Mouse (Mus musculus): Measurements from ENCODE around the gene Zfp583.

The Zfp583 gene

GRCm38 (mm10) chr7:6285842-6286705, 45.0 kb downstream of the Zfp583 start, which contains the start of gene Zfp667:
Gene Zfp667 (plus strand): TSS chr7:6286579.
- DNase-seq (ENCODE audit: low spot score in 2 of 2) = peak; percentile 95 to 97

DNA sequence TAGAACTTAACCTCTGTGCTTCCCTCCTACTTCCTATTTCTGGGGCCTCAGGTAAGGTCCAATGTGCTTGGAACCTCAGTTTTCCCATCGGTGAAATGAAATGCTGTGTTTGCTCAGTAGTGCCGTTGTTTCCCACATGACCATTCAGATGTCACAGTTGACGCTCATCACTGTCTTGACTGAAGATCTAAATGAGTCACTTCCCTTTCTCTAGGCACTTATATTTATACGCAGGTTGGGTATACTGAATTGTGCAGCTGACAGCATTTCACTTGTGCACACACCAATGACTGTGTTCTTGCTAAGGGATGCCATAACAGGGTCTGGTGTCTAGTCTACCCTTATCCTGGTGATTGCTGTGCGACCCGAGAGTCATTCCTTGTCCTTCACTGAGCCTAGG, 45.7 kb downstream of the Zfp583 start:
- DNase-seq (ENCODE audit: low spot score in 2 of 2) = no peak

- DNase-seq (ENCODE audit: low spot score in 2 of 2) = no peak
Measured at GRCm38 (mm10) chr7:6284442-6285012, 46.6 kb downstream of the Zfp583 start.

GRCm38 (mm10) chr7:6283451-6284075, 47.5 kb downstream of the Zfp583 start:
- DNase-seq (ENCODE audit: low spot score in 2 of 2) = peak; percentile 70 to 82

- peak; percentile 77 to 87 for DNase-seq (ENCODE audit: low spot score in 2 of 2)
Measured at GRCm38 (mm10) chr7:6282749-6283148, 48.3 kb downstream of the Zfp583 start.

DNA sequence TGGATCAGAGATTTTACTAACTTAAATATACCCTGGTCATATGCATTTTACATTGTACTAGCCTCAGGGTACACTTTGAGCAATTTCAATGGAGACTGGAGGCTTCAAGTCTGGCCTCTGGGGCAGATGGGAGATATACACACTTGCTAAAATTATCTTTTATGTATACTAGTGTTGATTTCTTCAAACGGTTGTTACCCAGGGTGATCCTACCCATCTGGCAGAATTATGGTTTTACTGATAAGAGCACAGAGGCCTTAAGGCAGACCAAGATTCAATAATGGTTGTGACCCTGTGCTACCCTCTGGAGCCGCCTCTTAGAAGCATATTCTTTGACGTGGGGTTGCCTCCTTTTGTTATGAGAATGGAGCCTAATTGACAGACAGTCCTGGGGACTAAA, 53.2 kb downstream of the Zfp583 start:
- DNase-seq (ENCODE audit: low spot score in 2 of 2) = no peak

DNA sequence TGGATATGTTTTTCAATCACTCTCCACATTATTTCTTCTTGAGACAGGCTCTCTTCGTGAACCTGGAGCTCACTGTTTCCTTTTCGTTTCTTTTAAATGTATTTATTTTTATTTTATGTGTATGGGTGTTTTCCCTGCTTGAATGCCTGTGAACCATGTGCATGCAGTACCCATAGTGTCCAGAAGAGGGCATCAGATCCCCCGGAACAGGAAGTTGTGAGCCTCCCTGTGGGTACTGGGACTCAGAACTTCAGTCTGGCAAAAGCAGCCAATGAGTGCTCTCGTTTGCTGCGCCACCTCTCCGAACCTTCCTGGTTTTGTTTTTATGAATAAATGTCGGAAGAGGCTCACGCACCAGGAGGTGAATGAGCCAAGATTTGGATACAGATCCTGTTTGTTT, 65.4 kb downstream of the Zfp583 start:
- DNase-seq (ENCODE audit: low spot score in 2 of 2) = peak; percentile 38 to 79

Measured in spleen, postnatal 4 days (tissue).